Mouse (Mus musculus) myocyte (in vitro differentiated cells): ENCODE data around the gene Frmd8.

ENCODE experiments used
- E2F4 ChIP-seq: IDR thresholded peaks from one replicate; pipeline ENCODE4 v1.6.1; 2011; ENCODE audit warnings: mild to moderate bottlenecking, control low read depth, moderate library complexity; ENCODE audit not compliant: insufficient read depth
- MAX ChIP-seq: IDR thresholded peaks from one replicate; pipeline ENCODE4 v1.6.1; 2011; ENCODE audit warnings: low read depth, mild to moderate bottlenecking, control low read depth
- POLR2A ChIP-seq: IDR thresholded peaks from one replicate; pipeline ENCODE4 v1.6.1; 2011; ENCODE audit warnings: low read depth, mild to moderate bottlenecking, control low read depth, moderate library complexity; ENCODE audit not compliant: insufficient read length
- TCF12 ChIP-seq: IDR thresholded peaks from one replicate; pipeline ENCODE4 v1.6.1; 2011; ENCODE audit warnings: mild to moderate bottlenecking, control low read depth; ENCODE audit not compliant: poor library complexity, insufficient read depth, severe bottlenecking

GRCm38 (mm10) chr19:5874969-5875480, at the start of gene Frmd8:
- TF ChIP-seq E2F4 (no peak), TCF12 (no peak), POLR2A (peak; percentile 82), MAX (no peak)
